Mouse (Mus musculus): ENCODE data around the gene Ska2.

The Ska2 gene

DNA sequence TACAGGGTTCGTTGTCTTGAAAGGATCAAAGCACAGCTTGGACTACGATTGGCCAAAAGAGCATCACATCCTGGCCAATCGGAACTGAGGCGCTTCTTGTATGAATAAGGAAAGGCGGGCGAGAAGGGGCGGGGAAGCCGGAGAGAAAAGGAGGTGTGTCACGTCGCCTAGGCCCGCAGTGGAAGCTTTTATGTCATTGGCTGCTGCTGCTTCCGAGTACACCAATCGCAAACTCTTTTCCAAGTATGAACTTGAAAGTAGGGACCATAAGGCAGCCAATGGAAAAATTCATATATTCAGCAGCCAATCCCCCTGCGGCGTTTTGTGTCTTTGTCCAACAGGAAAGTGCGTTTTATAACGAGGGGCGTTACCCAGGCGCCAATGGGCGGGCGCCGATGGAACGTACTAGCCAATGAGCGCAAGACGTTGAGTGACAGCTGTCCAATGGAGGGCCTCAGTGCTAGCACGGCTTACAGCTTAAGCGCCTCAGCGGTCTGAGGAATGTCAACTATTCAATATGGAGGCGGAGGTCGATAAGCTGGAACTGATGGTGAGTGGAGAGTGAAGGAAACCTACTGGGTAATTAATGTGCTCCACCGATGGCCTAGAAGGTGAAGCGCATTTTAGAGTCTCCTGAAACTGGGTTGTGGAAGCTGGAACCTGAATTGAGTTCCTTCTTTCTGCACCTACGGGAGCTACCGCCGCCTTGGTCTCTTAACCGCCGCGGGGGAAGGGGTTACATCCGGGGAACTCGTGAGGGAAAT, at the start of gene Ska2:
TSS of gene Ska2 (plus strand) at position 480 of the 764 bp plus-strand sequence.
- CTCF ChIA-PET: interaction anchor here (1.0 kb wide), 1 partner anchor 18 kb away, joined by 3 read pairs; the partner anchor contains the start of gene Trim37

DNA sequence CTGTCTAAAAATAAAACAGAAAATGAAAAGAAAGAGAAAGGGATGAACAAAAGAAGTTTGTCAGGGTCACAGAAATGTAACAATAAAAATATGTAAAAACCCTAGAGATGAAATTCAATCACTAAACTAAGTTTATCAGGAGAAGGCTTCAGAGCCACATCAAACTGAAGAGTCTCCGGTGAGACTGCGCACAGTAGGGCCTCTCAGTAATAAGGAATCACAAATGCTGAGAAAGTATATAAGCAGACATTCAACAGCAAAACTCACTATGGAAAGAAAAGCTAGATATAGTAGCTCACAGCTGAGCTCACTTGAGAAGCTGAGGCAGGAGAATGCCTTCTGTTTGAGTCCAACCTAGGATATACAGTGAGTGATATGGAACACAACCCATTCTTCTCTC, 48.6 kb upstream of the Ska2 start:
- CTCF ChIA-PET: no interaction called here

DNA sequence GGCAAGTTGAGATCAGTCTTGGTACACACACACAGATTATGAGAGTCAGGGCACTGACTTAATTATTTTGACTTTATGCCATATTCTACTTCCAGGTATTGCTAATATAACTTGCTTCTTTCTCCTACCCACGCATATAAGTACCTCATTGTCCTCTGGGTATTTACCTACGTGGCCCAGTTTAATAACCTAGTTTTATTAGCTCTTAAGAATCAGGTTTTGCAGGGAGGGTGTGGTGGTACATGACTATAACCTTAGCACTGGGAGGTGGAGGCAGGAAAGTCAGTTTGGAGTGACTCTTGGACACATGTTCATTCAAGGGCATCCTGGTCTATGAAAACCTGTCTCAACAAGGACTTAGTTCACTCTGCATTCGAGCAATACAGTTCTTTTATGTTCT, 46.9 kb upstream of the Ska2 start:
- CTCF ChIA-PET: no interaction called here

DNA sequence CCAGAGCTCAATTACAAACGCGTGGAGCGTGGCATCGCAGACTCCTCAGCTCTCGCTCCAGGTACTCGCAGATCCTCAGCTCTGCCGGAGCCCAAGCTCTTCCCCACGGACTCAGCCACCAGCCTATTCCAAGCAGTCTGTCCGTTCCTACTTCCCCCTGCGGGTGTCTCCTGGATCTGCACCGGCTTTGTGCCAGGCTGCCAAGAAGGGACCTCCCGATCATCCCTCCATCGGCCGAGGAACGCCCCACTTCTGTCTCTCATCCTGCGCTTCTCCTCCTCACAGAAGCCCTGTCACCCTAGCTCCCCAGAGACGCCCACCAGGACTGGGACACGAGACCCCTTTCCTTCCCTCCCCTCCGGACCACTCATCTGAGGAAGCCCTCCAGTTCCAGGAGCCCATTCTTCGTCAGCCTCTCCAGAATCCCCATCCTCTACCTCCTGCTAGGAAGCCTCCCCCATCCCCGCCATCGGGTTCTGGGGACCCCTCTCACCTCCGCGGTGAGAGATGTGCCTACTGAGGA, 35.6 kb upstream of the Ska2 start:
- CTCF ChIA-PET: no interaction called here

DNA sequence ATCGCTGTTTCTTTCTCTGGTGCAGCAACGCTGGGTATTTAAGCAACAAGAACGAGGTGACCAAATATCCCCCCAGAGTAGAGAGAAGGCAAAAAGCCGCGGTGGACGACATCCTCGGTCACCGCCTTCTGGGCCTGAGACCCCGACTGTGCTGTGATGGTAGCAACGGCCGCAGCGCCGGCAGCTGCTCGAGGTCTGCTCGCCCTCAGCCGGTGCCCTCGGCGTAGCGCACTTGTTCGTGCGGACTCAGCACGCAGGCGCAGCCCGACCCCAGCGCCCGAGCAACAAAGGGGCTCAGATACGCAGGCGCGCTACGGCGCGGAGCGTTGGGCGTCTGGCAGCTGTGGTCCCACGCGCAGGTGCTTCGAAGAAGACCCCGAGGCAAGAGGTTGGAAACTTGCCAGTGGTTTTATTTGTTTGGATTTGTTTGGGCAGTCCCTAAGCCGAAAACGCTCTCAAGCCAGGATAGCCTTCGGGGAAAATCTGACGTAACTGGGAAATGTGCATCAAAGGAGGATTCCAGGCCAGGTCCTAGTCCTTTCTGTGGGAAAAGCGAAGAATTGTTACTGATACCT, 35.1 kb upstream of the Ska2 start, which contains the start of gene Gdpd1:
TSS of gene Gdpd1 (minus strand) at position 197 of the 575 bp plus-strand sequence.
- CTCF ChIA-PET: interaction anchor here (0.8 kb wide), 1 partner anchor 78 kb away, joined by 4 read pairs; no protein-coding TSS in a partner anchor

DNA sequence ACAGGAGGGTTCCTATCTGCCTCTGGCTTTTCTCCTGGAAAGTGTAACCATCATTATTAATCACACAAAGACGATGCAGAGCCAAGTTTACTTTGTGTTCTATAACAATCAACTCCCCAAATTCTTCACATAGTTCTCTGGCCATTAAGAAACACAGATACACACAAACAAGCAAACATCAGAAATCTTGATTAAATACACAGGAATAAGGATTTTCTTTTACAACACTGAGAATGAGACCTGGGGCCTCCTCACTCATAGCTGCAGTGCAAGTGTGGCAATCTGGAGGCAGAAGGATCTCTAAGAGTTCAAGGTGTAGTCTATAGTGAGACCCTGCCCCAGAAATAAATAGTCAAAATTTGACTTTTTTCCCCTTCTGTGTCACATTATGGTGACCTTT, 25.3 kb upstream of the Ska2 start:
- CTCF ChIA-PET: no interaction called here

DNA sequence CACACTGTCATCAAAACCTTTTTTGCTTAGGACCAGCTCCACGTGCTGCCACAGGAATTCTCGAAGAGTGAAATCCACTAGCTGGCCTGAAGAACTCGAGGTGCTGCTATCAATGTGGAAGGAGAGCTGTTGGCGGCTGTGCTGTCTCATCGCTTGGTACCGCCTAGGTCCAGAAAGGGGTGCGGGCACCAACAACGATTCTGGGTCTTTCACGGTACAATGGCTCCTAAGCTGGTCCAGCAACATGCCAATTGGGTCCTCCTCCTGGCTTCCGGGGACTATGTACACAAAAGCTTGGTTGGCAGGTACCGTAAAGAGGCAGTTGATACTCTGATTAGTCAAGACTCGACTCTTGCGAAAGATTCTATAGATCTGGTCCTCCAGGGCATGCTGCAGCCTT, 23.6 kb upstream of the Ska2 start:
- CTCF ChIA-PET: no interaction called here

DNA sequence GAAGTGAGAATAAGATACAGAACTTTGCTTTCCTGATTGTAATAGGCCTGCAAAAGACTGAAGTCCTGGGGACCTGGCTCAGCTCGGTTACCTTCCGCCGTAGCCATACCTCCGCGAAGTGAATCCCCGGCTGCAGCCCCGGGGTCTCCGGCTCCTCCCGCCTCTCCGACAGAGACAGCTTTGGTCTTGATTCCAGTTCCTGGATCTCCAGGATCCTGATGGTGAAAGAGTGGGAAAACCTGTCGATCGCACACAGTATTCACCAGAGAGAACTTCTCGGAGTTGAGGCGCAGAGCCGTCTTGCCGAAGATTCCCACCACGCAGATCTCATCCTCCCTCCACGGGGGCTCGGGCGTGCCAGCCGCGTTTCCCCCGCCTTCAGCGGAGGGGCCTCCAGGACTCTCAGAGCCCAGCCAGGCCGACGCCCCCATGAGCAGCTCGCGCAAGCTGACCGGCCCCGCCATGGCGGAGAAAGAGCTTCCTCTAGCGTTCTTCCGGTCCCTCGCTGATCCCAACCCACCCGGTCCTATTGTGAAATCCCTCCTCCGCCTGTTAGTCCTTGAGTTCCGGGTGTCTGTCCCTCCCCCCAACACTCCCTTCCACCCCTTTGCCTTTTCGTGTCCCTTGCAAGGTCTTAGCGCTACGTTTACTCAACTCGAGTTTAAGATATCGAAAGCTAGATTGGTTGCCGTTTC, 22.6 kb upstream of the Ska2 start, which contains the start of gene Smg8:
TSS of gene Smg8 (minus strand) at position 485 of the 695 bp plus-strand sequence.
- CTCF ChIA-PET: interaction anchor here (1.6 kb wide), 1 partner anchor 15 kb away, joined by 4 read pairs; no protein-coding TSS in a partner anchor

DNA sequence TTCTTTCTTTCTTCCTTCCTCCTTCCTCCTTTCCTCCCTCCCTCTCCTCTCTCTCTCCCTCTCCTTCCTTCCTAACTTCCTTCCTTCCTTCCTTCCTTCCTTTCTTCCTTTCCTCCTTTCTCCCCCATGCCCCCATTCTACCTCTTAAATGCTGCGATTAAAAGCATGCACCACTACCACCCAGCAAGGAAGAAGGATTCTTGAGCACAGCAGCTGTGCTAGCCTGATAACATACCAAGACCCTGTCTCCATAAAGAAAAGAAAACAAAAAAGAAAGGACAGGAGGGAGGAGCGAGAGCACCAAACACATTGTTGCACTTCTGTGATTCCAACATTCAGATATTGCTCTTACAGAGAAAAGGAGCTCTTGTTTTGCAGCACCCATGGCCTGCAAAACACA, 21.9 kb upstream of the Ska2 start:
- CTCF ChIA-PET: interaction anchor here (1.6 kb wide), 1 partner anchor 16 kb away, joined by 4 read pairs; no protein-coding TSS in a partner anchor

DNA sequence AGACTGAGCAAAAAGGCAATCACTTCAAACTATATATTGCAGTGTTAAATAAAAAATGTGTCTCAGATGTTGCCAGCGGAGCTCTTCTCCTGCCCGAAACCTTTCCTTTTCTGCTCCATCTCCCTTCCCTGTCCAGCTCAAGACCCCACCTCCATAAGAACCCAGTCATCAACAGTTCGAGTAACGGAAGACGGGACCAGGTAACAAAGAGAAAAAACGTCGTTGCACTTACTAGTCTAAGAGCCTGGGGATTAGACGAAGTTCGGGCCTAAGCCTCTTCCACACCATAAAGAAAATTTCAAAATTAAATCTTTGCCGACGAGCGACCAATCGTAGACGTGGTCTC, 652 bp upstream of the Ska2 start, which contains the start of gene Prr11:
TSS of gene Prr11 (minus strand) at position 300 of the 346 bp plus-strand sequence.
- CTCF ChIA-PET: interaction anchor here (1.0 kb wide), 1 partner anchor 18 kb away, joined by 3 read pairs; the partner anchor contains the start of gene Trim37

DNA sequence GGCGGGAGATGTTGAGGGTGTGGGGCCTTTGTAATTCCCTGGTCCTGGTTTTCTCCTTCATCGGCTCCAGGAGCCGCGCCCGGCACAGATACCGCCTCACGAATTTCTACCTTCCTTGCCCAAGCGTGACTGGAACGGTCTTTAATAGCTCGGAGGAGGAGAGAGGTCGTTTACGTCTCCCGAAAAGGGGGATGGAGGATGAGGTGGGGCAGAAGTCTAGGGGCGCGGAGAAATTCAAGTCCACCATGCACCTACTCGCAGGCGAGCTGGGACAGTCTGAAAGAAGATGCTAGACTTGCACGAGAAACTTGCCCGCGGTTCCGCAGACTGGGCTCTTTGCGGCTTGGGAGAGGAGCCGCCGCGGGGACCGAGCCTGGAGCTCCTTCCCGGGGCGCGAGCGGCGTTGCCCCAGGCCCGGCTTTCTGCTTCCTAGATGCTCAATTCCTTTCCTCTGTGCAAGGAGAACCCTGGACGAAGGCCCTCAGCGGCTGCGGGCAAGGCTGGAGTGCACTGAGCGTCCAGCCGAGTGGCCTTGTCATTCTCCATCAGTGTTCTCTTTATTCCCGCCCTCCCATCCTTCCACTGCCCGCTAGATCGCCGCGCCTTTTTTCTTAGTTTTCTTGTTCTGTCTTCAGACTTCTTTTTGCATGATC, 611 bp downstream of the Ska2 start:
- CTCF ChIA-PET: no interaction called here

DNA sequence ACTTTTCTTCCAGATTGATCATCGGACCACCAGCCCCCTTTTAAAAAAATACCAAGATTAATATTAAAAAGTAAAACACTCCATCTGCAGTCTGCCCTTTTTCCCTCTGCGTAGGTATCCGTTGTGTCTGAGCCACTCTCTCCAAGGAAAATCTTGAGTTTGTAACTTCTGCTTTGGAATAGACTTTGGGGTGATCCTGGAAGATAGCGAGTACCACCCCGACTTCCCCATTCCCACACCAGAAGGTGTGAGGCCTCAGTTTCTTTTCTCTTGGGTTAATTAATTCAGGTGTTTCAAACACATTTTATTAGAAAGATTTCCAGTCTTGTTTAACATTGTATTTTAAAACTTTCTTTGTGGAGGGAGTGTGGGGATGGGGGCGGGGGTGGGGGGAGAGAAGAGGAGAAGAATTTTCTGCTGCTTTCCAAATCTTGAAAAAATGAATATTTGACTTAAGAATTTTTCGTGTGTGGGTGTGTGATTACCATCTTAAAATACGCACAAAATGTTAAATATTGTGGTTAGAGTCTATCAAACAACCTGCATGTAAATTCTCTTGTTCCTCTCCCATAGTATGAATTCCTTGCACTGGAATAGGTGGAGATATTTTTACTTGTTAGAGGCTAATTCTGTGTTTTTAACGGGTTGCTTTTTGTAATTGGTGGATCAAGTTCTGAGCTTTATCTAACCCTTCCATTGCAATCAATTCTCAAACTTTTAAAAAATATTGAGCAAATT, 1.3 kb downstream of the Ska2 start:
- CTCF ChIA-PET: no interaction called here

DNA sequence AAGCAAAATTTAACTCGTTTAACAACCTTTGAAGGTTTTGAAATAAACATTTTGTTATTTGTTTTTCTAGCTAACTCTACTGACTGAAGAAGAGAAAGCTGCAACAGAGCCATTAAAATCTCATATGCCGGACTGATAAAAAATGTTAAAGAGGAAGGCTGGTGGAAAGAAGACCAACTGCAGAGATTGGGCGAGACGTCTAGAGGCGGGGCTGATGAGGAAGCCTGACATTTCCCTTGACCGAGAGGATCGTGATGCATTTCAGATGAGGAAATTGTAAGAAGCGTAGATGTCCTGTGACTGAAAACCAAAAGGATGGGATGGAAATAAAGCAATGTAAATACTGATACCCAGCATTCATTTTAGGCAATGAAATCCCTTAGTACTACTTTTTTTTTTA, 12.8 kb downstream of the Ska2 start:
- CTCF ChIA-PET: interaction anchor here (0.6 kb wide), 1 partner anchor 586 kb away, joined by 3 read pairs; no protein-coding TSS in a partner anchor

DNA sequence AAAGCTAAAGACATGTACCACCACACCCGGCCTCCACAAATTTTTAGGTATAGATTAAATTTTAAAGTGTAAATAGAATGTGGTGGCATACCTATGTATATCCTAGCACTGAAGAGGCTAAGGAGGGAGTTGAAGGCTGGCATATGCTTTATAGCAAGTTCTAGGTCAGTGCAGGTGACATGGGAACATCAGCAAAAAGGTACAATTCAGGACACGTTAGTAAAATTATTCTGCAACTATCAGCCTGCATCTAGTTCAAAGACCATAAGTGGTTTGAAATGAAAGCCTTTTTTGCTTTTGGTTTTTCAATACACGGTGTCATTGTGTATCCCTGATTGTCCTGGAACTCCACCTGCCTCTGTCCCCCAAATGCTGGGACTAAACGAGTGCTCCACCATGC, 16.5 kb downstream of the Ska2 start:
- CTCF ChIA-PET: interaction anchor here (1.1 kb wide), 1 partner anchor 20 kb away, joined by 3 read pairs; no protein-coding TSS in a partner anchor

DNA sequence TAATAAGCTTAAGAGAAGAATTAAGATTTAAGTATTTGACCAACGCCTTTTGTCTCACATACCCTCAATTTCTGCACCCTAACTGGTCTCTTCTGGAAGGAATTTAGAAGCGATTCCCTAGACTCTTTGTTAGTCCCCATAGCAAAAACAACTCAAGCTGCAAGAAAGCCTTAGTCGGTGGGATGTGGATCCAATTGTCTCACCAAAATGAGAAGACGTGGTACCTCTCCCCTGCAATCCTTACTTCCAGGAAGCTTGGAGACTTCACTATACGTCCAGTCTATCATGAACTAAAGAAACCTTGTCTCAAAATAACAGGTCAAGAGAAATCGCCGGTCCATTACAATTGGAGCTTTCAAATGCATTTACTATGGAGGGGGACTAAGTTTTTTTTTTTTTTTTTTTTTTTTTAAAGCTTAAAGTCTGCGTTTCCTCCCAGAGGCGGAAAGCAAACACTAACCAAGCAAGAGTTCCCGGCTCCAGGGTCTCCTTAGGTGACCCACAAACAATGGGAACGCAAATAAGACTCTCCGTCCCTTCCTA, 17.3 kb downstream of the Ska2 start:
- CTCF ChIA-PET: interaction anchor here (0.5 to 1.1 kb wide), 4 partner anchors 18 to 582 kb away, joined by 3 to 4 read pairs (median 3); partner anchors contain the start of gene Prr11

DNA sequence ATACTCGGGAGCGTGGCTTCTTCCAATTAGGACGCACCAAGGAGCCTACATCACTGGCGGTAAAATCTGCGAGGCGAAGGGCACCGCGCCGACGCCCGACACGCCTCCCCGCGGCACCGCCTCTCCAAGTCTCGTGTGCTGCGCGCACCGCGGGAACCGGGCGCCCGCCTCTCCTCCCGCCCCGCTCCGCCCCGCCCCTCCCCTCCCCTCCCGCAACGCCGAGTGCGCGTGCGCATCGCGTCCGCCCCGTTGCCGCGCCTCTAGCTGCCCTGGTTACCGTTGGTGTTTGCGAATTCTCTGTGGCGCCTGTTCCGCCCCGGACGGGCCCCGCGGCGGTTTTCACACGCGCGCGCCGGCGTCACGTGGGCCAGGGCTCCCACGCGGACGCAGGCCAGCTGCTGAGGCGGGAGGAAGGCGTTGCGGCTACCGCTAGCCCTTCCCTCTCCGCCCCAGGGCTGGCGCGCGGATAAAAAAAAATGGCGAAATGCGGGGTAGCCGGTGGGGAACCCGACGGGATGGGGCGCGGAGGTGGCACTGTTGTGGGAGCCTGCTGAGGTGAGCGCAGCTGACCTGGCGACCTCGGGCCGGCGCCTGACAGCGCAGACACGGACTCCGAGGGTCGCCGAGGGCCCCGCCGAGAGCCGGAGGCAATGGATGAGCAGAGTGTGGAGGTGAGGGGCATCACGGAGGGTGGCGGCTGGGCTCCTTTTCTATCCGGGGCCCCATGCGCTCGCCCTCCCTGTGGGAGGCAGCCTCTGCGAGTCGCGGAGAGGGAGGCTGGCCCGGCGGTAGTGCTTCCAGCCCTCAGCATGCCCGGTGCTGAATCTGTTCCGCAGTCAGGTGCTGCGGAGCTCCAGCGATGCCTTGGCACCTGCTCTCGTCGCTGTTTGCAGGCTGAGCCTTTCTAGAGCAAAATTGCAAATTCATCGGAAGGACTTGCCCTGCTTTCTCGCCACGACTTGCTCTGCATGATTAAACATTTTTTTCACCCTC, 18.1 kb downstream of the Ska2 start, which contains the start of gene Trim37:
TSS of gene Trim37 (plus strand) at position 254 of the 993 bp plus-strand sequence.
- CTCF ChIA-PET: interaction anchor here (0.5 to 1.1 kb wide), 4 partner anchors 19 to 583 kb away, joined by 3 to 4 read pairs (median 3); partner anchors contain the start of gene Prr11

DNA sequence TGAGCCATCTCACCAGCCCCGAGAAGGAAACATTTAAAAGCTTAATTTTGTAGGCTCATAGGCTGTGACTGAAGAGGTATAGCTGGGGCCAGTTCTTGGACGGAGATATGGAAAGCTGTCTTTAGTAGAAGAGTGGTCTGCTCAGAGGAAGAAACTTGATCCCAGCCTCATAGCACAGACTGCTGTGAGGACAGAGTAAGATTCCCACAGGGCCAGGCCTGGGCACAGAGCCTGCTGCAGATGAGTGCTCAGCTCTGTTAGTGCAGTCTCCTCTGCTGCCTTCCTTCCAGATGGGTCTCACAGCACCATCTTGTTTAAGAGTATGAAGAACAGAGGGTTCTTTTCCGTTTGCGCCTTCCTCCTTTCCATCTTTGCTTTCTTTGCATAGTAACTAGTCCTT, 27.2 kb downstream of the Ska2 start:
- CTCF ChIA-PET: no interaction called here

DNA sequence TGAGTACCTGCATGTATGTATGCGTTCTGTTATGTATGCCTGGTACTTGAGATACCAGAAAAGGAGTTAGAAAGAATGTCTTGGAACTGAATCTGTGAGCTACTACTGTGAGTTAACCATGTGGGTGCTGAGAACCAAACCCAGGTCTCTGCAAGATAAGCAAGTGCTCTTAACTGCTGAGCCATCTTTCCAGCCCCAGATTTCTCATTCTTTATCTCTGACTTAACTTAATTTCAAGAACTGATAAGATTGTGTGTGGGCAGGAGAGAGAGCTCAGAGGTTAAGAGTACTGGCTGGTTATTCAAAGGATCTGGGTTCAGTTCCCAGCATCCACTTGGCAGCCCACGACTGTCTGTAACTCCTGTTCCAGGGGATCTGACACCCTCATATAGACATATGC, 49.0 kb downstream of the Ska2 start:
- CTCF ChIA-PET: no interaction called here

DNA sequence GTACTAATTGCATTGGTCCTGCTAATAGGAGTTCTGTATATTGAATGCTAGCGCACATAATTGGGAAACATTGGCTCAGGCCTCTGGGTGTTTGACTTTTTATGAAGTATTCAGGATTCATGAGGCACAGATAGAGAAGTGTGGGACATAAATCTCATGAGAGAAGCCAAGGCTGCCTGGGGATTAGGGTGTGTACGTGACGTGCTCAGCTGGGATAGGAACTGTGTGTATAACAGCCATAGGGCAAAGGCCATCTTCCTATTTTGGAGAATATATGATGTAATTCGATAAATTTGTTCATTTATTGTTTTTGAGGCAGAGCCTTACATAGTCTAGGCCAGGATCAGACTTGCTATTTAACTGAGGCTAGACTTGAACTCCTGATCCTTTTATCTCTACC, 53.7 kb downstream of the Ska2 start:
- CTCF ChIA-PET: no interaction called here
